Mouse (Mus musculus): Measurements from ENCODE around the gene Adcyap1r1.

GRCm38 (mm10) chr6:55484224-55484623 is 32.4 kb downstream of the Adcyap1r1 start:
- no peak for TF ChIP-seq TAL1 (IDR thresholded peaks at IDR 0.05; ENCODE audit: low read length)
- no peak for TF ChIP-seq GATA1 (IDR thresholded peaks at IDR 0.05; ENCODE audit: low read length)
